Mouse (Mus musculus): ENCODE data around the gene Bex3. TPM values are rescaled to one million over a fixed set of nuclear protein-coding genes. Genes with fewer than 3 reads are reported as not detected.
"Not testable (repeated sequence)": the region's sequence is repeated elsewhere in the genome, so short reads cannot be mapped to it uniquely, and the experiment has no call there.

Gene Bex3
- total RNA-seq (2022), result 100 to 1,000 TPM in 2 of 4 experiments, 10 to 100 TPM in 2; 53.5 to 165 (median 112) TPM

DNA sequence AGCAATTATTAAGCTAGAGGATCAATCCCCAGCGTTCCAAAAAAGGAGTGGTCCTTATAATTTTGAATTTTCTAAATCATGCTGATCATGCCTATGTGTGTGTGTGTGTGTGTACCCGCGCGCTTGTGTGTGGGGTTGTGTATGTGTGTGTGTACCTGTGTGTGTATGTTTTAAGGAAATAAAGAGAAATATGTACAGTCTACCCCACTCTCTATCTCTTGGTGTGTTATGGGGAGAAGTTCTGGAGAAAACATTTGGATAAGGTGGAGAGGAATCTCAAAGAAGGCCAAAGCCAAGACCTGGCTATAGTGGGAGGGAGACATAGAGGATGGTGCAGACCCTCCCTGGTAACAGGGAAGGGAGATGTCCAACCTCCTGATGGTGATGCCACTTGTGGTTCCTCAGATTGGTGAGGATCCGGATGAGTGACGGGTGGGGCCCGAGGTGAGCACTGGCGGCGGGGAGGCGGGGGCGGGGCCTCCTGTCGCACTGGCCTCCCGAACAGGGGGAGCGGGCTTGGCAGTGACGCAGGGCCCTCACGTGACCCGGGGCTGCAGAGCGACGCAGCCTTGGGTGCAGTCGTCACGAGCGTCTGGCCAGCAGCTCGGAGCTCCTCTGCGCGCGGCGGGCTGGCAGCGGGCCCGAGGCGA lies at the start of gene Bex3:
Gene Bex3, plus strand, starts transcription at position 511 of the 650 bp plus-strand sequence.
- peak; percentile 28 for DNase-seq

DNA sequence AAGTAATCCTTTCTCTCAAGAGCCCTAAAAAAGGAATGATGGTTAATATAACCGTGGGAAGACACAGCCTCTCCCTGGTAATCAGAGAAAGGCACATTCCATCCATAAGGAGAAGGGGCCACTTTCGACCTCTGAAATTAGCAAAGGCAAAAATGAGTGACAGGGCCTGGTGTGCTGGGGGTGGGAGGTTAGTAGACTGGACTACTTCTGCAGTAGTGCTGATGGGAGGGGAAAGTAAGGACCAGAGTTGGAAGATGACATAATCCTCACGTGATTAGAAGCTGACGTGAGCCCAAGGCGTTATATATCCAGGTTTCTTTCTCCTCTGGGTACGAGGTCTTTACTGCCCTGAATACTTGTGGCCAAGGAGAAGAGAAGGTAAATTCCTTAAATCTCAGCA lies 46.3 kb upstream of the Bex3 start:
- no peak for DNase-seq

DNA sequence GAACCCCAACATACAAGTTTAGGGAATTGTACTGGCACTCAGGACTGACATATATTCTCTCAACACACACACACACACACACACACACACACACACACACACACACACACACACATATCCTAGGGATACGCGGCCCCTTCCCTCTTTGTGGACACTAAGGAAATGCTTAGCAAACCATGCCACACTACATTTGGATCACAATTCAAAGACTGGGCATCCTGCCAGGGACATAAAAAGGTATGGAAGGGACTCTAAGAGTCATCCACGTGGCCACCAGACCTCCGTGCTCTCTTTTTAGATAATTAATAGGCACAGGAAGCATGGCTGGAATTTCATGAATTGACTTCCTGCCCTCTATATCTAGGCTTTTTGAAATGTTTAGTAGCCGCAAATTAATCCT lies 42.3 kb upstream of the Bex3 start:
- no peak for DNase-seq

DNA sequence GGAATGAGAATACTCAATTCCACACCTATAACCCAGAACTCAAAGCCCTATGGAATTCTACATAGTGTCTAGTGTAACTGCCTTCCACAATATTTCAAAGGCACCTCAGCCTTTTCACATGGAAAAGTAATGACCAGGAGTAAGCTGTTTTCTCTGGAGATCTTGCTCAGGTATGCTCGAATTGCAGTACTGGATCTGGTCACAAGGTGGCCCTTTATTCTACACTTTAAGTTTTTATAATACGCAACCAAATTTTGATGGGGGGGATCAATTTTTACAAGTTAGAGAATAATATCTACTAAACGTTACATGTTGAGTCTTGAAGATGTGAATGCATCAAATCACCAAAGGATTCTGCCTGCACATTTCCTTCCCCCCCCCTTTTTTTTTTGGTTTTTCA lies 31.9 kb upstream of the Bex3 start:
- no peak for DNase-seq

DNA sequence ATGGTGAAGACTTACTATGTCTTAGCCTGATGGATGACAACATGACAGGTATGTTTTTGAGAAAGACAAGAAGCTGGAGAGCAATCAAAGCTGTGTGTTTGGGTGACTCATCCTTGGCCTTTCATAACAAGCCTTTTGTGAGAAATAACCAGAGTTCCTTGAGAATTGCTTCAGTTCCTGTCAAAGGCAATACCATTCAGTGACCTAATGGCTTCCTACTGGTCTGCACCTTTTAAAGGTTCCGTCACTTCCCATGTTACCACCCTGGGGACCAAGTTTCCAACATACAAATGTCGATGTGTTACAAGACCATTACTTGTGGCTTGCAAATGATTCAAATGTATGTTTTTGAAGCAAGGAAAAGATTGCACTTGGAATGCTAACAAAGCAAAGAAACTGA lies 26.9 kb upstream of the Bex3 start:
- no peak for DNase-seq

DNA sequence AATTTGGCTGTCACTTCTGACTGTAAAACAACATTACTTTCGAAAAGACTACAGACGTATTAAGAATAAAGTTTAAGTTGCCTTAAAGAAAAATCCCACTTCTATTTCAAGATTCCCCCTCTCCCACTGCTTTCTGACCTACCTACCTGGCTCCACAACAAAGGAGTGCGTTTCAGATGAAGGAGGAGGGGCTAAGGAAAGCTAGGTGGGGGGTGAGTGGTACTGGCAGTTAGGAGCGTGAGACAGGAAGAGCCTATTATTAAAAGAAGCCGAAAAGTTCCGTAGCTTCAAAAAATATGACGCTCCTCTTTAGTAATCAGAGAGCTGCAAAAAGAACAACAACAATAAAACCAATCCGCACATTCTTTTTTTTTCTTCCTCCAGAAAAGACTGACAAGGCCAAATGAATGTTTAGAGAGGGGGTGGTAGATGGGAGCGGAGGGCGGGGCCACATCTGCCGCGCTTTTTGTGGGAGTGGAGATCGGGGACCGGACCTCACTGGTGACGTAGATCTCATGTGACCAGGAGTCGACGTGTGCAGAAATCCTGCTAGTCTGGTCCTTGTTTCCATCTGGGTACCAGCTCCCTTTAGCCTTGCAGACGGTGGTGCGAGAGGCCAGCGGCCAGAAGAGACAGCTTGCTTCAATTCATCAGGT lies 25.4 kb upstream of the Bex3 start, which contains the start of gene Tceal9:
Gene Tceal9, plus strand, starts transcription at position 506 of the 656 bp plus-strand sequence.
- peak; percentile 67 for DNase-seq

DNA sequence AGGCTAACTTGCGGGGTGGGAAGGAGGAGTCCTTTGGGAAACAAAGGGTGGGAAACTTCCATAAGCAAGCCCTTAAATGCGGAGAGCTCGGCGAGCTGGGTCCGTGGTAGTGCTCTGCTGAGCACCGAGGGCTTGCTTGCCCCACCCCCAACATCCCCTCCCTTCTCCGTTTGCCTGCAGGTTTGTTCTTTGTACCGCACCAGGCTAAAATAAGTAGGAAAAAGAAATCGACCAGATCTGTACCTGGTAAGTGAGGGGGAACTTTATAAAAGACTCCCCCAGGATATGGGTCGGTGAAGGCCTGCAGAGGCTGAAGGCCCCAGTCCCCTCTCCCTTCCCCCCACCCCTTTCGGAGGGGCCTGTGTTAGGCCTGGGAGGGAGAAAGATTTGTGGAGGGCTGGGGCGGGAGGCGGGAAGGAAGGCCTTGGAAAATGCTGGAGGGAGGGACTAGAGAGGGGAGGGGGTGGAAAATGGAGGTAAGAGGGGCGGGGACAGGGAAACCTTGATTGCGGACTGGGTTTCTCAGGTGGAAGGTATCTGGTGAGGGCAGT lies 24.5 kb upstream of the Bex3 start:
- DNase-seq, result no peak

DNA sequence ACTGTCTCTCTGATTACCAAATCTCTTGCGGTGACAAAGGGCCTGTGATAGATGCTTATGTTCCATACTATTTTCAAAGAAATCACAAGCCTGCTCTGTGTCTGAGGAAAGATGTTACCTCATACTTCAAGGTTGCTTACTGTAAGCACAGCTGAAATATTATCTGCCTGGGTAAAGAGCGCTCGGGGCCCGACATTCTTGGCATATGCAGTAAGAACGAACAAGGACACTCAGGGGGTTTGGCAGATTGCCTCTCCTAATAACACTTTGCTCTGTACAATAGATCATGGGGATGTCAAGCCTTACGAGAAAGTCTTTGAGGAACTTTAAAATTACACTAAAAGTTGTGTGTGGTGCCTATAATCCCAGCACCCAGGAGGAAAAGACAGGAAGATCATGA lies 21.2 kb upstream of the Bex3 start:
- peak; percentile 70 for DNase-seq

DNA sequence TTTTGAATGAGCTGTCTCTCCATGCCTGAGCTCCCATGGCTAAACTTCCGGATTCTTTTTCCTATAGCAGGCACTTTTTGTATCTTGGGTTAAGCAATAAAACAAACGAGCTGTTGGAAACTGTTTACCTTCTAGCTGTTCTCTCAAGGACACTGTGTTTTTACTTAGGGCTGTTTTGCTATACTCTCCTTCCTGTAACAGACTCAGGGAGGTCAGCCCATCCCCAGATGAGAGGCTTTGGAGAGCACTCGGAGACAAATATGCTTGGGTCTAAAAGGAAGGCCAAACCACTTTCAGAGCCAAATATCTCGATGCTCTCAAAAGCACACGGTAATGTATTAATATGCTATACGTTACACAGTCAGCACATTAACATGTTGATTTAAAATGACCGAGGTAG lies 20.4 kb upstream of the Bex3 start:
- no peak for DNase-seq

DNA sequence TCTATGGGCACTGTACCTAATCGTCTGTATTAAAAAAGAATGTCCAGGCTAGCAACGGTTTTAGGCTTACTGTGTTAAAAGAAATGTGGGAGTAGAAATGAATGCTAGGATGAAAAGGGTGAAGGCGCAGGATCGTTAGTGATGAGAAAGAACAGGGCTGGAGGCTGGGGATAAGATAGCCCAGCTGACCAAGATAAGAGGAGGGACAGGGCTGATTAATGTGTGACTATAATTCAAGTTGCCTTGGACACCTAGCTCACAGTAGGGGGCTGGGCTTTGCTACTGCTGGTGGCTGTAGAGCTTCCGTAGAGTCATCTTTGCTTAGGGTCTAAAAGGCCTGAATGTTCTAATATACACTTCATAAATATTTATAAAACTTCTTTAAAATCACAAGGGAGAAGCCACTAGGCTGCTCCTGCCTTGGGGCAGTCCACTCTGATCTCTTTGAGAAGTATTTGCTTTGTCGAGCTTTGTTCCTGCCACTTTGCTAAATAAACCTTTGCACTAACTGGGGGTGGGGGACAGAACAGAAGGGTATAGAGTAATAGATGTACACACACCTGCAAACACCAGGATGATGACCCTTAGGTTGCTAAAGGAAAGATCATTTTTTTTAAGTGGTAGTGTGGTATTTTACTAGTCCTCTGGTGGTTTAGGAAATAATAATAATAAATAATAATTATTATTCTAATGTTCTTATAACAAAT lies 17.9 kb upstream of the Bex3 start:
- no peak for DNase-seq

DNA sequence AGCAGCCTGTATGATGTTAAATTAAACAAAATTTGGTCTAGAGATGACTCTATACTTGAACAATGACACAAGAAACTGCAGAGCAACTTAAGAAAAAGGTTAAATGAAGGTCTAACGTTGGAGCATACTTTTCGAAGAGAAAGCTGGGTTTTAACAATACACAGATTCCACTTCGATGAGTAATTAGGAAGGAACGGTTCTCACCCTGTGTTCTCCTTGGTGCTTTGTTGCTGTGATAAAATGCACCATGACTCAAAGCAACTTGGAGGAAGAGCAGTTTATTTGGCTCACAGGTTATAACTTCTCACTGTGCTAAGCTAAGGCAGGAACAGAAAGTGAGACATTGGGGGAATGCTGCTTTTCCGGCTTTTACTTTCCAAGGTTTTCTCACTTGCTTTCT lies 2.3 kb upstream of the Bex3 start:
- no peak for DNase-seq

DNA sequence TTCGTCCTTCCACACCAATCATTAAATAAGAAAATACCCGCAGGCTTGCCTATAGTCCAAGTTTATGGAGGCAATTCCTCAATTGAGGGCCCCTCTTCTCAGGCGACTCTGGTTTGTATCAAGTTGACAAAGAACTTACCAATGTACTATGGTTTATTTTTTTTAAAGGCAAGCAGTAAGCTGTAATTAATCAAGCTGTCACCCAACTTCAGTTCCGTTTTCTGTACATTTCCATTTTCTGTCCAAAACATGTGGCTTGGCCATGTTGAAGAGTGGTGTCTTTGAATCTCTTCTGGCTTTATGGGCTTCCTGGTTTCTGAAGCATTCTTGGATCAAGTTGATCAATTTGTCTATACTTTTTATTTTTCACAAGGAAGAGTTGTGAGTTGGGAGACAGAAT lies 1.9 kb upstream of the Bex3 start:
- no peak for DNase-seq

DNA sequence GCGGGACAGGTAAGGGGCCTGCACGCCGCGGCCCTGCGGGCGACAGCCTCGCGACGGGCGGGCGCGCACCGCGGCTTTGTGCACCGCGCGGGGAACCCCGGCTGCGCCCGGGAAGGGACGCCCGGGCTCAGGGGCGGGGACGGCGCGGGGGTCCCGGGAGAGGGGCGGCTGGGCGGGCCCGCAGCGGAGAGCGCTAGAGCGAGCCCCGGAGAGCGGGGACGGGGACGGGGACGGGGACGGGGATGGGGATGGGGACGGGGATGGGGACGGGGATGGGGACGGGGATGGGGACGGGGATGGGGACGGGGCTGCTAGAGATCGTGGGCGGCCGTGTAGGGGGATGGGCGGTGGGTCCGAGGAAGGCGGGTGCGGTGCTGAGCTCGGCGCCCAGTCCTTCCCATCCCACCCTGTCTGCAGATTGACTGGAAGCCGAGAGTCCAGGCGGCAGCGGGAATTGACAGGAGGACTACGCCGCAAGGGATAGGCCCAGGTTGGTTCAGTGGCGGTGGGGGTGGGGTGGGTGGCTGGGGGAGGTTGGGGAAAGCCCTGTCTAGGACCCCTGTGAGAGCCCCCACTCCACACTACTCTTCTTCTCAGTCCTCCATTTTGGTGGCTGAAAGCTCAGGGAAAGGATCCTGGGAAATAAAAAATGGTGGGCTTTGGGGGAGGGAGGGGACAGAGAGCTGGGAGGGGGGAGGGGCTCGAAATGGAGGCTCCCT lies 499 bp downstream of the Bex3 start:
- DNase-seq, result not testable (repeated sequence)

DNA sequence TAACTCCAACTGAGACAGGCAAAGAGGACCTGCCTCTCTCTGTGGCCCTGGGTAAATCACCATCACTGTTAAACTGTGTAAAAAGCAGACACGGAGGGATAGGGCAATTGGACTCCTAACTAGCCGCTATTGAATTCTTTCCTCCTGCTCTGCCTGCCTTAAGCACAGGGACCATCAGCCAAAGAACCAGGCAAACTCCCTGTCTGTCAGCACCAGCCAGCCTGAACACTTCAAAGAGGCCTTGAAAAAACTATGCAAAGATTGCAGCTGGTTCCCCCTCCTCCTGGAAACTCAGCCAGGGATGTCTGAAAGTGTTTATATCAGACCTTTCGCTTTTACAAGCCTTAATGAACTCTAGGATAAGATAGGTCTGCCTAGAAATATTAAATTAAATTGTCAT lies 4.5 kb downstream of the Bex3 start:
- no peak for DNase-seq

DNA sequence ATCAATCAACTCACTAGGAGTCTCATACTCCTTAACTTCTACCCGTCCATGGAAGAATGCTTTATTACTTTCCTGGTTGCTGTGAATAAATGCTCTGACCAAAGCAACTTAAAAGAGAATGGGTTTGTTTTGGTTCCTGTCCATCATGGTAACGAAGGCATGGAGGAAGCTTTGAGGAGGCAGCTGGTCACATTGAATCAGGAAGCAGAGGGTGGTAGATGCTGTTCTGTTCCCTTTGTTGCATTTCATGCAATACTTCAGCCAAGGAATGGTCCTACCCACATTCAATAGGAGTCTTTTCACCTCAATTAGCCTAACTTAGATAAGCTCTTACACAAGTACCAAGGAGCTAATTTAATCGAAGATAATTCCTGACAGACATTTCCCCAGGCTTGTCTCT lies 5.3 kb downstream of the Bex3 start:
- DNase-seq, result no peak

DNA sequence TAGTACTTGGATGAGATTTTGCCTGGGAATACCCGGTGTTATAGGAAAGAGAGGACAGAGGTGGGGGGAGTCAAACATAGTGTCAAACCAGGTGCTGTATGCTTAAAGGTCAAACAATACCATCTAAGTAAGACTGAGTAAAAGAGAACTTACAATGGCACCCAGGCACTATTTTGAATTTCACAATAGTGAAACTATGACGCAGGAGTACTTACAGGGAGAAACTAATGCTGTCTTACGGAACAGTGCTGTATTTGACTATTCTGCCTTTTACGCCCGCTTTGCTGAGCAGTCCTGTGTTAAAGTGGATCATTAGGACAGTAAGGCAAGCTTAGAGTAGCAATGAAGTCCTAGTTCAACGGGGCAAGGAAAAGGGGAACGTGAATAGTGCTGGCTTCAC lies 7.5 kb downstream of the Bex3 start:
- DNase-seq, result no peak

DNA sequence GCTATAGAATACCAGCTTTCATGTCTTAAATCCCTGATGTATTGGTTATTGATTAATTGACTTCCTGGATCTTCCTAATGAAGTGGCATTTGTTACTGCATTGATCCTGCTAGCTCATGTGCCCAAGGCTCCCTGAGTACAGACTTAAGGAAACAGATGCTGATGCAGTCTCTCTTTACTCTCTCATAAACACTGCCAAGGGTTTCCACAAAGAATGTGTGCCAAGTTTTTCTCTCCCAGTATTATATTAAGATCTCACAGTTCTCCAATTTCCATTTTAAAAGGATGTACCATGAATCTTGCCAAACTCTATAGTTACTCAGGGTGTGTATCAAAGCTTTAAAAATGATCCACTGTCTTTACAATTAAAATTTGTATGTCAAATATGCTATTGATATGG lies 8.3 kb downstream of the Bex3 start:
- DNase-seq, result no peak

DNA sequence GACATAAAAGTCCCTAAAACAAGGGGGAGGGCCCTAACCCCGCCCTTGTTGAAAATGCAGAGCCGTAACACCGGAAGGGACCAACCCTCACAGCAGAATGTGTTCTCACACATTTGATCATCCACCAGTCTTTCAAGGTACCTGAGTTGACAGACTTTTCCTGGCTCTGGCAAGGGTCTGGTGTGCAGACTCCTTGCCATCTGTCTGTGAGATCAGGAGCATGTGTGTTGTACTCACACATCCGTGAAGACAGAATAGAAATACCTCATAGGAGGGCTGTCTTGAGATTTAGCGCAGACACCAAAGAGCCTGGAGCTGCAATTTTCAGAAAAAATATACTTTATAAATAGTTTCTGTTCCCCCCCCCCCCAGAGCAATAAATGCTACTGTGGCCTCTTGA lies 9.4 kb downstream of the Bex3 start:
- DNase-seq, result no peak

DNA sequence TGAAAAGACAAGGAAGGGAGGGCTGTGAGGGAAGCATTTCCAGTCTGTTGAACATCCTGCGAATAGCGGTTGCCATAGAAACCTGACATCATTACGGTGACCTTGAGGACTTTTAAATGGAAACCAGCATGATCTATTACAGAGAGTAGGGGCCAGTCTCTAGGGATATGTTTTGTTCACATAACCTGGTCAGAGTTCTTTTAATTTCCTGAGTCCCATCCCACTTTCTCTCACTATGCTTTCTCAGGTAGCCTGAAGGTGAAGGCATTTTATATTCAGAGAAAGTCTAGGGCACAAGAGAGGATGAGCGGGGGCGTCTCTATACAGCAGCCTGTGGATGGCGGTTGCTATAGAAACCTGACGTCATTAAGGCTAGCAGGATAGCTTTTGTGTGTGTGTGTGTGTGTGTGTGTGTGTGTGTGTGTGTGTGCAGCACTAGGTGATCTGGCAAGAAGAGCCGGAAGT lies 20.8 kb downstream of the Bex3 start:
- no peak for DNase-seq

DNA sequence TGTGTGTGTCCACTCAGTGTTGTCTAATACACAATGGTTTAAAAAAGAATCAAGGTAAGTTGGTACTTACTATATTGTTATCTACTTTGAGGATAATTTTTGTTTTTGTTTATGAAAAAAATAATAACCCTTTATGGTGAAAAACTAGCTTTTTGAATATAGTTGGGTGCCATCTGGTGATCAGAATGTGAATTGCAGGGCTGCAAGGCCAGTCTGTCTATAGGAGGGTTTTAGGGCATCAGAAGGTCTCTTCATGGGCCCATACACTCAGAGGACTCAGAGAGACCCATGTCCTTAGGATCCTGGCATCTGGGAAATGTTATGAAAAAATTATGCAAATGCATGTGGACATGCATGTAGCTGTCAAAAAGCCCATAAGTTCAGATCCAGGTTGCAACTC lies 34.2 kb downstream of the Bex3 start:
- DNase-seq, result no peak

DNA sequence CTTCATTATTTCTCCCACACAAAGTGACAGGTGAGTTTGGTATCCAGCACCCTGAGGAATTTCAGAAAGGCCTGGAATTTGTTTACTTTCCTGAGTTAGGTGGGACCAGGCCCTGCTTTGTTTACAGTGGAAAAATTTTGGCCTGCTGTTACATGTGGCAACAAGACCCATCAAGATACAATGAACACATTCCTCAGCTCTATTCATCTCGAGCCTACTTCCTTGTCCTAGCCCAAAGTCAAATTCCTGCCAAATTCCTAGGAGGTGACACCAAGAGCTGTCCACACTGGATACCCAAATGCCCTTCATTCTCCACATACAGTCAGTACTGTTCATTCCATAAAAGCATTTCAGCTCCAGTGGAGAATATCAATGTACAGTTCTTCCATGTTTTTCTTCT lies 36.1 kb downstream of the Bex3 start:
- DNase-seq, result no peak

DNA sequence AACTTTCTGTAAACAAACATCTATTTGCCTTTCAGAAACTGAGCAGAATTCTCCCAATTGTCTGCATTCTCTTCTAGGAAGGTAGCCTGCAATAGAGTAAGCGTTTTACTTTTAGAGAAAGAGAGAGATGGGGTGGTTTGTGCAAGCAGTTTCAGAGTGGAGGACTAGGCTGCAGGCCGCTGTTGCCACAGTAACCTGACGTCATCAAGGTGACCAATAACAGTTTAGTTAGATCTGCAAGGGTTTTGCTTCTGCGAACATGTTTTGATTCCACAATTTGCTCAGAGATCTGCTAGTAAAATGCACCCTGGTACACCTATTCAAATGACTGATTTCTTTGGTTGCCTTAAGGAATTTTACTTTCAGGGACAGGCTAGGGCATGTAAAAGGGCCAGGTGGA lies 43.2 kb downstream of the Bex3 start:
- no peak for DNase-seq
